In the genomic region with DNA sequence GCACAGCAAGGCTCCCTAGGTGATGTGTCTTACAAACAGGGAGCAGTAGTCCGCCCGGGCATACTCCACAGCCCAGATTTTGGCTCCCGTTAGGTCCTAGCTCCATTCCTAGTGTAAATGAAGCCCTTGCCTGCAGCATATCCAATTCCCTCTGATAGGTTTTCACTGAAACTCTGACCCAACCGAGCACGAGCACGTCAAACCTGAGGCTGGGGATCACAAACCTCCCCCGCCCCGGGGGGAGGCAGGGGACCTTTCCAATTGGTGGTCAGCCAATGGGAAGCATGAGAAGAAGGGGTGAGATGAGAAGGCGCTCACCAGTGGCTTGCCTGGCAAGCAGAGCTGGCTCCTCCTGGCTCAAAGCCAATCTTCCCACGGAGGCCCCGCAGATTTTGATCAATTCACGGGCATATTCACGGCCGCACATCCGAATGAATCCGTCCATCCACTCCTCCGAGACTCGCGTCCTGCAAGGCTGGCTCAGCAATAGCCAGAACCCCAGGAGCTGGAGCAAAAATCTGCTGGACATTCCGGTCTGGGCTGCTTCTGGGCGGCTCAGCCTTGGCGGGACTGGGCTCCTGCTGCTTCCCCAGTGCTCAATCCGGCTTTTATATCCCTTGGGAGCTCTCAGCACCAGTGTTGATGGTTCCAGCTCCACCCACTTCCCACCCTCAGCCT, we compare ENCODE assay signal across 8 mouse cellular contexts. TPM values are rescaled to one million over a fixed set of nuclear protein-coding genes. Genes with fewer than 3 reads are reported as not detected.
DNase-seq lines count a peak whose midpoint lies in the region; ATAC-seq and TF ChIP-seq lines count a peak whose summit lies in the region.

A gene (minus strand): TSS at position 603 of the 678 bp plus-strand sequence.

- no peak for DNase-seq in frontal cortex, postnatal 25 days (ENCODE audit: low spot score in 2 of 2)
- DNase-seq in ES-E14 (ENCODE audit: low read depth, low spot score) = peak; percentile 56
- peak; percentile 36 for DNase-seq in embryo, embryonic 11.5 days (ENCODE audit: low read depth, low spot score)
- peak; percentile 30 for DNase-seq in heart, postnatal 0 days (ENCODE audit: low spot score)
- peak; percentile 54 to 69 for DNase-seq in kidney, postnatal 36 days
- no peak for DNase-seq in adipocyte (ENCODE audit: low spot score)

- no peaks in the 10 kb centered on the region for H3K36me3 ChIP-seq in ES-E14 (ENCODE audit: control insufficient read depth, insufficient read depth, low read length, poor library complexity, severe bottlenecking)
- H3K36me3 ChIP-seq in heart, postnatal 0 days (replicated peaks; ENCODE audit: control insufficient read depth, insufficient read depth, low read length) = no peaks in the 10 kb centered on the region
- no peaks in the 10 kb centered on the region for H3K36me3 ChIP-seq in myocyte (ENCODE audit: control insufficient read depth, insufficient read depth)

- peak; percentile 74 for ATAC-seq in frontal cortex, adult (ENCODE audit: low TSS enrichment)
- ATAC-seq in heart, postnatal 0 days (ENCODE audit: insufficient read depth, low read depth) = peak; percentile 79; the same call in 1 of the 2 replicates

- H3ac ChIP-seq in myocyte (ENCODE audit: control insufficient read depth, insufficient read length) = no peak within 1 kb of the TSS

- TF ChIP-seq POLR2A in myocyte (IDR thresholded peaks at IDR 0.05; ENCODE audit: insufficient read length, low read depth) = no peak

- no peak for TF ChIP-seq CTCF in heart, postnatal 0 days (IDR thresholded peaks at IDR 0.05; ENCODE audit: low read depth)

- peak within 1 kb of the TSS; percentile 86 for H3K4me2 ChIP-seq in heart, postnatal 0 days (ENCODE audit: low read depth, low read length)
- peak within 1 kb of the TSS; percentile 18 for H3K4me2 ChIP-seq in myocyte (ENCODE audit: low read depth)

- TF ChIP-seq EP300 in heart, postnatal 0 days (IDR thresholded peaks at IDR 0.05; ENCODE audit: low read depth) = no peak

- H3K27ac ChIP-seq in ES-E14 (ENCODE audit: insufficient read depth, low read depth, low read length, poor library complexity, severe bottlenecking) = no peak within 1 kb of the TSS
- no peak within 1 kb of the TSS for H3K27ac ChIP-seq in heart, postnatal 0 days (ENCODE audit: low read depth)

- no peaks in the 10 kb centered on the region for H3K79me2 ChIP-seq in myocyte (ENCODE audit: control insufficient read depth, insufficient read depth)

- no peaks in the 10 kb centered on the region for H3K27me3 ChIP-seq in heart, postnatal 0 days (ENCODE audit: control insufficient read depth, insufficient read depth, low read length)
- H3K27me3 ChIP-seq in myocyte (ENCODE audit: control insufficient read depth, insufficient read depth, insufficient read length) = peaks cover 9% of the 10 kb centered on the region

- in situ Hi-C loops in ES-E14 (cut with MboI; ENCODE audit: low sequenced_read_pairs in 2 of 2, unreplicated experiment in 2 of 2) = no loop called here

- 4% methylated on average over 23 of the region's 23 CpGs for WGBS in heart, postnatal 0 days

- H3K9me3 ChIP-seq in ES-E14 (ENCODE audit: control insufficient read depth, insufficient read depth, low read depth, low read length) = no peaks in the 10 kb centered on the region
- H3K9me3 ChIP-seq in heart, postnatal 0 days (replicated peaks; ENCODE audit: control insufficient read depth, low read length) = no peaks in the 10 kb centered on the region

- H3K9ac ChIP-seq in ES-E14 (ENCODE audit: insufficient read depth, low read depth, low read length, poor library complexity, severe bottlenecking) = peak within 1 kb of the TSS; percentile 49
- H3K9ac ChIP-seq in heart, postnatal 0 days (replicated peaks; ENCODE audit: low read depth, low read length) = peak within 1 kb of the TSS; percentile 60

- peaks cover 0 to 2% of the 10 kb centered on the region in 2 experiments; a peak in 1 of 4 replicates for H3K4me1 ChIP-seq in ES-E14 (ENCODE audit: control insufficient read depth in 2 of 2, insufficient read depth in 2 of 2, low read length in 2 of 2, poor library complexity in 1 of 2)
- H3K4me1 ChIP-seq in heart, postnatal 0 days (ENCODE audit: control insufficient read depth, insufficient read depth) = 0 out of 2 replicates have a peak, but pooled peaks cover 6% of the 10 kb centered on the region

- peak within 1 kb of the TSS; percentile 44 to 84; a peak in 3 of 4 replicates for H3K4me3 ChIP-seq in ES-E14 (ENCODE audit: insufficient read depth in 1 of 2, low read depth in 1 of 2, low read length in 2 of 2, poor library complexity in 1 of 2, severe bottlenecking in 1 of 2)
- peak within 1 kb of the TSS; percentile 56 for H3K4me3 ChIP-seq in heart, postnatal 0 days (ENCODE audit: low read depth, low read length)
- H3K4me3 ChIP-seq in myocyte = no peak within 1 kb of the TSS

TF ChIP-seq in ES-E14, 5 proteins besides CTCF, POLR2A, EP300 and RAD21:
- TF ChIP-seq ZNF384 (IDR thresholded peaks at IDR 0.05; ENCODE audit: low read depth, low read length) = no peak
- TF ChIP-seq ZC3H11A (IDR thresholded peaks at IDR 0.05; ENCODE audit: borderline replicate concordance, low read depth, low read length) = no peak
- no peak for TF ChIP-seq CHD2 (IDR thresholded peaks at IDR 0.05; ENCODE audit: low read depth, low read length)
- TF ChIP-seq HCFC1 (IDR thresholded peaks at IDR 0.05; ENCODE audit: borderline replicate concordance, insufficient read depth, low read length) = no peak
- no peak for TF ChIP-seq MAFK (IDR thresholded peaks at IDR 0.05; ENCODE audit: insufficient read depth, low read depth, low read length)
TF ChIP-seq in ES-E14: peak in this region for 0.

TF ChIP-seq in myocyte, 11 proteins besides CTCF, POLR2A, EP300 and RAD21:
- TF ChIP-seq POLR2AphosphoS2 (IDR thresholded peaks at IDR 0.05; ENCODE audit: insufficient read length, low read depth) (no peak), TCF12 (IDR thresholded peaks at IDR 0.05; ENCODE audit: insufficient read depth, poor library complexity, severe bottlenecking) (no peak), E2F4 (IDR thresholded peaks at IDR 0.05; ENCODE audit: insufficient read depth) (no peak), CEBPB (IDR thresholded peaks at IDR 0.05; ENCODE audit: insufficient read depth, poor library complexity, severe bottlenecking) (no peak)

RNA-seq across cellular contexts. Expression of the gene that starts here (rescaled TPM):
- total RNA-seq in ES-E14 (2012; rRNA removed) = 3.4 and 4.1 TPM in 2 replicates
- 1.1 TPM in 1 of 2 replicates, not detected in the other for total RNA-seq in heart, postnatal 0 days (2014; rRNA removed; ENCODE audit: low replicate concordance)
- polyA plus RNA-seq in heart, postnatal 0 days (2015; fragmentation: Nextera tagmentation; extraction: Ambion mirVana) = 0.31 TPM in 1 of 2 replicates, not detected in the other
- not detected for polyA plus RNA-seq in myocyte (2012; fragmentation: generic; extraction: Trizol)

Comparison
In these comparisons a context has a peak if more than half of its experiments do, and no peak if none do; other contexts are left out.
1. DNase-seq: peak in ES-E14 (single experiment), embryo, embryonic 11.5 days (single experiment), heart, postnatal 0 days (single experiment) and kidney, postnatal 36 days (2 of 2); none in frontal cortex, postnatal 25 days (0 of 2) and adipocyte (single experiment).